Mouse (Mus musculus) cerebellum, postnatal 14 days (tissue): ENCODE results near the gene Ttc7b.

Experiments used
- DNase-seq, 2 experiments: peaks; one replicate each; pipeline ENCODE4 v3.0.0; 2021; ENCODE audit warnings: mixed read lengths in 2 of 2

The Ttc7b gene

DNA sequence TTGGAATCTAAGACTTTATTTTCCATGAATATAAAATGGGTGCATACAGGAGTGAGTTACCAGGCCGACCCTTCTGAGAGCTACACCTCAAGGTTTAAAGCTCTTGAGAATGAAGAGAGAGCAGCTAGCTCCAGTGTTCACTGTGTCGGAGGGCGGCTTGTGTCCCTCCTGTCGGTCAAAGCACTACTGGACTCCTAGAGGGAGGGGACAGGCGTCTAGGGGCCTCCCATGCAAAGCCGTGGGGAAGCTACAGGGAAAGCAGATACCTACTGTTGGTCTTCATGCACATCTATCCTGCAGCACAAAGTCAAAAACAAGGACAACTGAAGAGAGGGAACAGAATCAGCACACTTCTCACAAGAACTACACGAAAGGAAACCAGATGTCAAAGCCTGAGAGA, 74.9 kb downstream of the Ttc7b start:
- DNase-seq = no peak

DNA sequence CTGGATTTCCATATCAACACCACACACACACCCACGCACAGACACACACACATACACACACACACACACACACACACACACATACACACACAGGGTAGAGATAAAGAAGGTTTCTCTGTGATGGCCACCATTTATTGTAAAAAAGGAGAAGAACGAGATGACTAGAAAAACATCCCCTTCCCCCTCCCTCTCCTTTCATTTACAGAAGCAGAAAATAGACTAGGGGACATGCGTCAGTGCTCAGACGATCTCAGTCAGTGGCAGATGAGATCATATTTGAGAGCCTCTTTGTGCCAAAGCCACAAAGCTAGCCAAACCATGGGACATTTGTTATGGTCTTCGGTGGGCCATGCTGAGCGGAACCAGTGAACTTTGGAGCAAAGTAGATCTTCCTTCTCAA, 75.4 kb downstream of the Ttc7b start:
- DNase-seq = no peak

DNA sequence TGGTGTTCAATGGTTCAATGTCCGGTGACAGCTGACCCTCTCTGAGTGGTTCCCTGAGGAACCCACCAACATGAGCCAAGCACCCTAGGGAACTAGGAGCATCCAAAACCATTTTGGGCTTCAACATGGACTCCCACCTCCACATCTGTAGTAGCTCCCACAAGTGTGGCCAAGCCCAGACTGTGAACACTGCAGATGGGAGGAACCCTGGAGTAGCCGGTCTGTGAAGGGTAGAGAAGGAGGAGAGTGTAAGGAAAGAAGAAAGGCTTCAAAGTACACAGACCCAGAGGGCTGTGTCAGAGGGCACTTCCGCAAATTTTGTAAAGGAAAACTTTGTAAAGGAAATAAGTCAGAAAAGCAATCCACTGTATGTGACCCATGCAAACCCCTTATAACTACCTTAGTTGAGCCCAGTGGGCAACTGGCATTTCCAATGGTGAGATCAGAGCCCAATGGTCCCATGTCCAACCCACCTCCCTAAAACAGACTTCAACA, 75.9 kb downstream of the Ttc7b start:
- DNase-seq = no peak

DNA sequence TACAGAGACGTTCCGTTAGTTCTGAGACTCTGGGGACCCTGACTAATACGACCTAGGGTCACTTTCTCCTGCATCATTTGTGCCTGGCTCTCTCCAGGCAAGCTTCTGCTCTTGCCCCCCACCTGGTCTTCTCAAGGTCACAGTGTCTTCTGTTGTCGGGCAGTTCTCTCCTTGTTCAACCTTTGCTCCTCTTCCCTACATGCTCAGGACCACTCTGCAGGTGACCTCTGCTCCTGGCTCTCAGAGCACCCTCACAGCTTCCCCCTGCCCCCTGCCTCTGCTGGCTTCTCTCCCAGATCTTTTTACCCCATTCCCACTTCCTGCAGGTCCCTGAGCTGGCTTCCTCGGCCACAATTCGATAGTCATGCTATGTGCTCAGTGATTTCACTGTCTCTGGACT, 77.2 kb downstream of the Ttc7b start:
- DNase-seq = no peak

DNA sequence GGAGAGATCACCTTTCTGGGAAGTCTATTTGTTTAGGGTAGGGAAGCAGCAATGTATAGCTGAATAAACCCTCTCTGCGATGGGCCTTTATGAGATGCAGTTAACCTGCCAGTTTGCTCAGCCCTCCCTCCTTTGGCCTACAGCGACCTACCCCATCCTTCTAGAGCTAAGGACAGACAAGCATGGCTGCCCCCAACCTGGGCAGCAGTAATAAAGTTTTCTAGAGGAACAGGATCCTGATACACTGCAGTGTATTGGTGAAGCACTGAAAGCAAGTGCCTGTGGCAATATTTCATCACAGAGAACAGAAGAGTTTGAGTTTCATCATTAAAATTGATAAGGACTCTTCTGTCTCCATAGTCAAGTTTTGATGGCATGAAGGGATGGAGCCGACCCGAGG, 79.0 kb downstream of the Ttc7b start:
- DNase-seq = no peak

DNA sequence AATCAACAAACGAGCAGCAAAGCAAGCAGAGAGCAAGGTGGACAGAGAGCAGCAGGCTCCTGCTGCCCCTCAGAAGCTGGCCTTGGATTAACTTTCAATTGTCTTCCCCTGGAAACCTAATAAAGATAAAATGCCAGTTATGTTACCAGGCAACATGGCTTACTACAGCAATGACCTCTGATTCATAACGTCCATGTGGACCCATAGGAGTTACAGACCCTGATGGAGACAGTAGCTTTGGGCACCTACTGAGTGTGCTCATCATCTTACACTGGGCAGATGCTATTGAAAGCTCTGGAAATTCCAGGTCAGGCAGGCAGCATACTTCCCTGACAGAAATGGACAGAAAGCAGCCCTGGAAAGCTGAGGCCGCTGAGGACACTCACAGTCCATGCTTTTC, 80.7 kb downstream of the Ttc7b start:
- DNase-seq = no peak

DNA sequence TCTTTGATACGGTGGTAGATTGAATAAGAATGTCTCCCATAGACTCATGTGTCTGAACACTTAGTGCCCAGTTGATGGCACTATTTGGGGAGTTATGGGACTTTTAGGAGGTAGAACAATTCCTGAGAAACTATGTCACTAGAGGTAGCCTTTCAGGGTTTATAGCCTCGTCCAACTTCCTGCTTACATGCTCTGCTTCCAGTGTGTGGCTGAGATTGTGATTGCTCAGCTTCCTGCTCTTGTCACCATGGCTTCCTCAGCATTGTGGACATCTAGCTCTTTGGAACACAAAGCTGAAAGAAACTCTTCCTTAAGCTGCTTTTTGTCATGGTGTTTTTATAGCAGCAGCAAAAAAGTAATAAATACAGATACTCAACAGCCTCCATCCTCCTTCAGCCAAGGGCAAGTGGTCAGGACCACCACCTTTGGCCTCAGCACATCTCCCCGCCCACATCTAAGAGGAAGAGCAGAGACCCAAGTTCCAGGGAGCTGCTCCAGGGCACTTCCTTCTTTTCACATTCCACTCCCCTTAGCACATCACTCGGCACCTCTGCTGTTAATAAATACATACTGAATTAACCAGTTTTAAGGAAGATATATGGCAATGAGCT, 81.4 kb downstream of the Ttc7b start:
- no peak for DNase-seq

DNA sequence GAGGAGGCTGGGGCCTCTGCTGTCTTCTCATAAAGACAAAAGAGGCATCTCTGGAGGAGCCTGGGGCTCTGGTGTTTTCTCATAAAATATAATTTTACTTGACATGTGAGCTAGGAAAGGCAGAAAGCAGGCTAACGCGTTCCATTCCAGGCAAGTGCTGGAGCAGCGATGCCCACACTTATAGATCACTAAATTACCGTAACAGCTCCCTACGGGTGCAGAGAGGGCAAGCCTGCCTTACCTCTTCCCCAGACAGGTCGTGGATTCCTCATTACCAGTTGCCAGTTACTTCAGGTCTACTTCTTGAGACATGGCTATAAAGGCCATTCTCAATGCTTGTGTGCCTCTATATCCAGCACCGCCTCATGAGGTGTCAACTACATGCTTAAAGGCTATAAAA, 82.1 kb downstream of the Ttc7b start:
- no peak for DNase-seq

DNA sequence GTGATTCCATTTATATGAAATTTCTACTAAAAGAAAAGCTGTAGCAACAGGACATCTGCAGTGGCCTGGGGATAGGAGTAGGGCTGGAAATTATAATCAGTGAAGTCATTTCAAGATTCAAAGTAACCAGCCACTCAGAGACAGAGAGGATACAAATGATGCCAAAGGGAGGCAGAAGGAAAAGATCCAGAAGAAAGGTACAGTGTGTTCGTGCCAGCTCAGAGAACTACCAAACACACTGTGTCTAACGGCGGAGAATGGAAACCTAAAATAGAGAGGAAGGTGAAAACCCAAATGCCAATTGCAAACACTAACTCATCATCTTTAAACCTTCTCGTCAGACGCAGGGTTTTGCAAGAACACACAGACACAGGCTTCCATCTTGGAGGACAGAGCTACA, 82.8 kb downstream of the Ttc7b start:
- no peak for DNase-seq

DNA sequence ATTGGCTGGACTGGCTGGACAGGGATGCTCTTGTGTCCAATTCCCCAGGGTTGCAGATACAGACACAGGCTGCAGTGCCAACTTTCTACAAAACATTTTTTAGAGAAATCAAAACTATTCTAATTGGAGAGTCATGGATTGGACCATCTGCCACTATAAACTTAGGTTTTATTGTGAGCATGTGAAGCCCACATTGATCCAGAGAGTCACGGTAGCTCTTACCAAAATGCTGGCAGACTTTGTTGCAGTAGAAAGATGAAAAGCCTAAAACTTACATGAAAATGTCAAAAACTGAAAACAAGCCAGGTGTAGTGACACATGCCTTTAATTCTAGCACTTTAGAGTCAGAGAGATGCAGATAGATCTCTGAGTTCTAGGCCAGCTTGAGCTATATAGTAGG, 84.9 kb downstream of the Ttc7b start:
- DNase-seq = no peak

DNA sequence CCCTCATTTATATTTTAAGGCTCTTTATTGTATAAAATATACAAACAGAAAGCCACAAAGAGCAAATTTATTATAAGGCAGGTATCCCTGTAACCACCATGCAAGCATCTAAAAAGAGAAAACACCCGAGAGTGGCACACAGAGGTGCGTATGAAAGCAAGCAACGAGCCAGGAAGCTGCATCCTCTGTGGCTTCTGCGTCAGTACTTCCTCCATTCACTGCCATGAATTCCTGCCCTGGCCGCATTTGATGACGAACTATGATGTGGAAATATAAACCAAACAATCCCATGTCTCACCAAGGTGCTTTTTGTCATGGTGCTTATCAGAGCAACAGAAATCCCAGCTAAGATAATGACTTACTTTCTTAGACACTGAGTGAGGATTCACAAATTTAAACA, 88.8 kb downstream of the Ttc7b start:
- no peak for DNase-seq

DNA sequence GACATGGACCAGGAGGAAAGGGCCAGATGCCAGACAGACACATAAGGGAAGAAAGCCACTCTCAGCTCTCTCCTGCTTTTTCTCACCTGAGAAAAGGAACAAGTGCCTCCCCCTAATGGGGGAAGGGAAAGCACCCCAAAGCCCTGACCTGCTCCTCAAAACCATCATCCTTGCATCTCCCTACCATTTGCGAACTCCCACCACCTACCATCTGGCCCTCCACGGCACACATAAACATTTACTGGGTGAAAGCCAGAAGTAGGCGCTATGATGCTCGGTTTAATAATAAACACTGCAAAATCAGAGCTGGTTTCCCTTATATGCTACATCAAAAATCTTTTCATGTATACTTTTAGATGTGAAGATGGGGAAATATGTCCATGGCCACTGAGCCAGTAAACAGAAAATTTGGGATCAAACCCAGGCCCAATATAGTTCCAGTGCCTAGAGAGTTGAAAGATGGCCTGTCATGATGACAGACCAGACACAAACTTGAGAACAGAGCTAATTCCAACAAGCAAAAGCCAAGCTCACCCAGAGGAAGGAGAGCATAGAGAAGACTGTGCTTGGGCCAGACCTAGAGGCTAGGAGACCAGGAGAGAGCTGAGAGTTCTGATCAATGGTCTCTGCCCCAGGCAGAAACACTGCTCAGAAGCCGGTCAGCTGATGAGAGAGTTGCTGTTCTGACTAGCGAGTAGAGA, 91.1 kb downstream of the Ttc7b start:
- peak in 1 of 2 experiments; percentile 26 for DNase-seq

DNA sequence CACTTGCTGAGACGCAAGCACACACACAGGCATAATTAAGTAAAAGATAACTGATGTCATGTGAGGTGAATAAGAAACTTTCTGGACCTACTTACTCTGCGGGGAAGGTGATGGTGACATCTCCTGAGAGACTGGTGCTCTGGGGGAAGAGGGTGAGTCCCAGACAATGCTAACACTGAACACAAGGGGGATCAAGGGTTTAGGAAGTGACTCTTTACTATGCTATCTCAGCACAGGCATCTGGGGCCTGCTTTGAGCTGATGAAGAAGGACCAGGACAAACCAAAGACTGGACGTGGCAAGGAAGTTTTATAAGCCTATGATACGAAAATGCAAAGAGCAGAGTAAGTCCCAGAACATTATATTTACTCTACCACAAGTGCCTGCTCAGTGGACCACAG, 92.4 kb downstream of the Ttc7b start:
- no peak for DNase-seq

DNA sequence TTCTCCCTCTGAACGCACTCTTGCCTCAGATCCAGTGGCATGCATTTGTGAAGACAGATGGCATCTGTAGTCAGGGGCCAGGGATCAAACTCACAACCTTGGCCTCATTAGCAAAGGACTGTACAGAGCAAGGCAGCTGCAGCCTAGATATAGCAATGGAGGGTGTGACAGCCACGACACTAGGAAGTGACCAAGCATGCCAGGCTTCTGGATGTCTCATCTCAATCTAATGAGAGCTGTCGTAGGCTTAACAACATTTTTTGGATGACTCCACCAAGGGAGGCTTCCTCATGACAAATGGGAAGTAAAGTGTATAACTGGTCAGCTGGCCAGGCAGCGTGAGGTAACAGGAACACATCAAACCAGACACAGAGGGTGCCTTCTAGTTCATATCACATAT, 94.4 kb downstream of the Ttc7b start:
- DNase-seq = no peak

DNA sequence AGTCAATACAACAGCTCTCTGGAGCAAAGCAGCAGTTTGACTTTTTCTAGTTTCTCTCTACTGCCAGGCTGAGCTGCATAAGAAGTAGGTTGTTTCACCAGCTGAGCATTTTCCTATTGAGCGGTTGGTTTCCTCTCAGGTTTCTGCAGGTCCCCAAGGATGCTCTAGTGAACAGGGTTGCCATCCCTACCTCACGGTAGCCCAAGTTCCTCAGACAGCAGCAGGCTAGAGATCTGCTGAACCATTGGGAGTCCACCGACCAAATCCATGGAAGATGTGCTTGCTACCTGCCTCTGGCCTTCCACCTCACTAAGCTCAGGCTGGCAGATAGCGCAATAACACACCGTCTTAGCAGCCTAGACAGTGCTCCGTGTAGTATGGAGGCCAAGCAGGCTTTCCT, 95.6 kb downstream of the Ttc7b start:
- DNase-seq = no peak

DNA sequence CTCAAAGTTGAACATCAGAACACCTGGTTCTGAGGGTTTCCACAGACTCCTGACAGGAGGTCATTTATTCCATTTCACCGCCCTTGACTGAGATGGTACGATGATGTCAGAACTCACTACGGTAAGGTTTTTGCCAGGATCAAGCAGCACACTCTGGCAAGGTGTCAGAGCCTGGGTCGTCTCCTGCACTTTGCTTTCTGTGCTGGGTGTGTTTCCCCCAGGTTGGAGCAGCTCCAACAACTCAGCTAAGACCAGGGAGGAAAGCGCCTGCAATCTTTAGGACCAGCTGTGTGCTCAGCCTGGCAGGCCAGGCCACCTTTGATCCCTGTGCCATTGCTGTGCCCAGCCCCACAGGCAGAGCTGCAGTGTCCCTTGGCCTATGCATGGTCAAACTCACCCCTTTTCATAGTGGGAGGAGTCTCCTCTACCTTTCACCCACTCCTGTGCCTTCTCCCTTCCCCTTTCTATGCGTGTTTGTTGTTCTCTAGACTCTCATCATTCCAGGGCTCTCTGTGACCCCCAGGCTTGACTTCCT, 98.3 kb downstream of the Ttc7b start:
- DNase-seq = peak; percentile 53 to 62

DNA sequence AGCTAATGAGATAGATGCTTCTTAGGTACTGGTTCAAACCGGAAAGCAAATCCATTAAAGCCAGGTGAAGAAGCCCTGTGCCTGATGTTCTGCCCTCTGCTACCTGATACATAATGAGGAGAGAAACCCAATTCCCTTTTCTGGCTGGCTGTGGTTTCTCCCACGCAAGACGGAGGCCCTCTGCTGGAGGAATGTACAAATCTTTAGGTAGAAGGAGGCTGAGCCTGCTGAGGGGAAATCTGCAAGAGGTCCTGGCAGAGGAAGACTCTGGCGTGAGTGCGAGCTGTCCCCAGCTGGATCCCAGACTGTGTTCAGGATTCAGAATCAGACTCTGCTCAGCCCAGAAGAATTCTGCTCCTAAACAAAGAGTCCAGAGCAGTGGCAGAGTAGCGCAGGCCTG, 99.1 kb downstream of the Ttc7b start:
- peak; percentile 81 to 82 for DNase-seq

DNA sequence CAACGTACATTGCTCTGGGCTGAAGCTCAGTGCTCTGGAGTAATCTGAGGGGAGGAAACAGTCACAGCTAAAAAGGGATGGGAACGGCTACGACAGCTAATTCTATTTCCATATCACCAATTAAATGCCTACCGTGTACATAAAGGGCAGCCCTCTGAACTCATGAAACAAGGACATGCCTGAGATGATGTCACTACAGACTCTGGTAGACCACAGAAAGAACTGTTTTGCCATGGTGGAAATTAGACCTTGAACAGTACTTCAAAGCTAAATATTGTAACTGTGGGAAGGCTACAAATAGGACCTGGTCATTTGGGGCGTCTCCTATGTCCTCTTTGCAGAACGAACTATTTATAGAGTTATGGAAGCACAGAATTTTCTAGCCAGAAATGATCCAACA, 99.7 kb downstream of the Ttc7b start:
- no peak for DNase-seq

DNA sequence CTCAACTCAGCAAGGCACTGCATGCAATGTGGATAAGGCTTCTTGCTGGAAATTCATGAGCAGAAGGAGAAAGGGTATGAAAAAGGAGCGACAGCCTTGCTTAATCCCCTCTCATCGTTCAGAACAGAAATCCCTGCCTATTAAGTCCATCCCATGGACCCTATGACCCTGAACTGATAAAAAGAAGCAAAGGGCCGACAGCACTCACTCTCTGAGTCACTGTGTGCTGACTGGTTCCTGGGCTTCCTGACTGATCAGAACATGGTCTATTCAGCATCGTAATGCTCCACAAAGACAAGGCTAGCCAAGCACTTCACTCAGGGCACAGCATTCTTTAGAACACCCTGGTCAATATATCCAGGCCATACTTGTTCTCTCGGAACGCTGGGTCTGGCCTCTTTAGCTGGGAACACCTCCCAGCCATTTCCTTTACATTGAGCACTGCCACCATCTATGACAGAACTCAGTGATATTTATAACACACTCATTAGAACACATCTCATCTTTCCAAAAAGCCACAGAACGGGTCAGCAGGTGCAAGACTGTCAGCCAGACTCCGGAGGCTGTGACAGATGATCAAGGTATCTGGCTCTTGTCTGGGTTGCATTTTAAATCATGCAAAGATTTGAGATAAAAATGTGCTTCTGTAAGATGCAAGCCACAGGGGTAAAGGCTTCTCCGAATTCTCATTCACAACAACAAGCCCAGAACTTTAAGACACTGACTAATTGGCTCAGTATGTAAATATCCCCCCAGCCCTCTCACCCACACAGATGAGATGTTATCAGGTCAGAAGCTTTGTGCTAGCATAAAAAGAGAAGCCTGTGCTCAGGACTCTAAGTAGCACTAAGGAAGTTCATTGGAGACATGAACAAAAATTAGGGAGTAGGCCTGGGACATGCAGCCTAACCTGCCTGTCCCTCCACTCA, 100.4 kb downstream of the Ttc7b start:
- DNase-seq = peak in 1 of 2 experiments; percentile 44

DNA sequence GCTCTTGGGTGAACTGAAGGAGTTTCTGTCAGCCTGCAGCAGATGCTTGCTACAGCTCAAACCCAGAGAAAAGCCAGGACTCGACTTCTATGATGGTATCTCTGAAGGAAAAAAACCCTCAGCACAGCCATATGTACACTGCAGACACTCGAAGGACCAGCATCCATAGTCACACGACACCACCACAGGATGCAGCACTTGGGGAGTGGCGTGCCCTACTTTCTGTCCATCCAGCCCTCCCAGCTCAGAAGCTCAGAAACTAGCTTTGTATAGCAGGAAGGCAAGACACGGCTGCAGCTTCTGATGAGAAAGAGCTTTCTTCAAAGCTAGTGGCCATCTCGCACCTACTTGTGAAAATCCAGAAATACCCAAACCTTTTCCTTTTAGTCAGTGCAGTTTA, 104.8 kb downstream of the Ttc7b start:
- no peak for DNase-seq

DNA sequence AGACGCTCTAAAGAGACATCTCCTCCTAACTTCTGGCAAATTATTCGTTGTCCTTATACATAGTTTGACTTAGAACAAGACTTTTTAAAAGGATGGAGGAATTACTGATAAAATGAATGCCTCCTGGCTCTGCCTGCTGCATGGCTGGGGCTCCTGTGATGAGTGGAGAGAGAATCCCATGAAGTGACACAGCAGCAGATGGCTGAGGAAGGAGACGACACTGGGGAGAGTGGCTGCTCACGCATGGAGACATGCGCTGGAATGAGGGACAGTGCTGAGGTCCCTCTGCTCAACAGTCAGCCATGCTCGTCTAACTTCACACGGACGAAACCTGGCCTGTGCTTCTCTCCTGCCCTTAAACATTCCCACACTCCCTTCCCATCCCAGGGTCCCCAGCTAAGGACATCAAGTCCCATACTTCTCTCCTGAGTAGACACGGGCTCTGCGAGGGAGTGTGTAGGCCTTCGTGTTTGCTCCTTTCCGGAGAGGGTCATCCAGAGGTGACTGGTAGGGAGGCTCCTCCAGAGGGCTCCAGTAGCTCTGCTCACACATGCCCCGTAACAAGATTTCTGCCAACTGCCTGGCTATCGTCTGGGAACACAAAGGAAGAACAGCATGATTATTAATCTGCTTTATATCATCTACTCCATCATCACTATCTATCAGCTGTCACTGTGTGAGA, 105.8 kb downstream of the Ttc7b start:
- no peak for DNase-seq

DNA sequence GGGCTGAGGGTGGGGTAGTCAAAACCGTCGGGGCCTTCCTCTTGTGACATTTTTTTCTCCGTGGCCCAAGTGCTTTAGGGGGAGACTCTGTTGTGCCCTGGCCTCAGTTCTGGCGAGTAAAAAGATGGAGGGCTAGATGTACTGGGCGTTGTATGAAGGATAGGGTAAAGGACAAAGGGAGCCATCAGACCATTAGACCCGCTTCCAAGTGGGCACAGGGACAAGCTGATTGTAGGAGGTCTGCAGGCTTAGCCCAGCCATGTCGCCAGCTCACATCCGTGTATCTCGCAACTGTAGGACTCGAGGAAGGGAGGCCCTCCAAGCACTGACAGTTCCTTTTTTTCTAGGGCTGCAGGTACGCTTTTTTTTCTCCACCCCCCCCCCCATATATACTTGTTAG, 111.9 kb downstream of the Ttc7b start:
- DNase-seq = peak in 1 of 2 experiments; percentile 39

DNA sequence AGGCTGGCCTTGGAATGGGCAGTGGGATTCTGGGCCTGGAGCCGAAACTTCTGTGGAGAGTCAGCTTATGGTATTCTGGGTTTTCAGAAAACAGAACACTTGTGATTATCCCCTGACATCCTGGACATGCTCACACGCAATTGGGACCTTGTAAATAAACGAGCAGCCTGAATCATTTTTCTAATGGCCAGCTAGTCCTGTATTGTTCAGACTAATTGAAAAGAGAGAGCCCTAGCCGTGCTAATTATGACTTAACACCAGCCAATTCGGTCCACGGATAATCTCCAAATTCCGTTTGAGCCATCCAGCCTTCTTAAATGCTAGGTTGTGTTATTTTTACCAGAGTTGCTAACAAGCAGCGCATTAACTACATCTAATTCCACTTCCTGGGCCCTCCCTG, 112.5 kb downstream of the Ttc7b start:
- no peak for DNase-seq
